Mouse (Mus musculus) layer of hippocampus, postnatal 14 days (tissue): Measurements from ENCODE around the gene Dolk. TPM values are rescaled to one million over a fixed set of nuclear protein-coding genes. Genes with fewer than 3 reads are reported as not detected.

ENCODE experiments used
- DNase-seq, 2 experiments: peaks; one replicate each; pipeline ENCODE4 v3.0.0; 2021 to 2022; ENCODE audit warnings: low spot score in 2 of 2, mixed read lengths in 1 of 2
- long read RNA-seq, 2 experiments: library from polyadenylated mRNA; stranded (forward); transcript quantifications; one replicate each; pipeline ENCODE4 v2.0.0; 2021
- total RNA-seq, 2 experiments: library from RNA; stranded (reverse); gene quantifications; 2 replicates each; pipeline ENCODE4 v1.2.3; 2021

The Dolk gene
- total RNA-seq, result 10 to 100 TPM; 24.4 TPM
- long read RNA-seq, experiment 1, transcript Dolk-201 (1 exons, 2,104 nt), result major isoform, 30 of 30 reads
- long read RNA-seq, experiment 1, partial matches to known transcripts, result 0 of 30 reads
- long read RNA-seq, experiment 1, other reads (novel, unspliced or antisense), result 0 of 30 reads
- long read RNA-seq, experiment 2, transcript Dolk-201 (1 exons, 2,104 nt), result major isoform, 56 of 56 reads
- long read RNA-seq, experiment 2, partial matches to known transcripts, result 0 of 56 reads
- long read RNA-seq, experiment 2, other reads (novel, unspliced or antisense), result 0 of 56 reads

- DNase-seq, result peak; percentile 94 to 96
Observed at GRCm38 (mm10) chr2:30286192-30287026, at the start of gene Dolk, which contains the start of gene Nup188. Gene Dolk, minus strand, starts transcription at chr2:30286334. Gene Nup188, plus strand, starts transcription at chr2:30286397.

GRCm38 (mm10) chr2:30335324-30335723, 49.2 kb upstream of the Dolk start:
- no peak for DNase-seq

DNA sequence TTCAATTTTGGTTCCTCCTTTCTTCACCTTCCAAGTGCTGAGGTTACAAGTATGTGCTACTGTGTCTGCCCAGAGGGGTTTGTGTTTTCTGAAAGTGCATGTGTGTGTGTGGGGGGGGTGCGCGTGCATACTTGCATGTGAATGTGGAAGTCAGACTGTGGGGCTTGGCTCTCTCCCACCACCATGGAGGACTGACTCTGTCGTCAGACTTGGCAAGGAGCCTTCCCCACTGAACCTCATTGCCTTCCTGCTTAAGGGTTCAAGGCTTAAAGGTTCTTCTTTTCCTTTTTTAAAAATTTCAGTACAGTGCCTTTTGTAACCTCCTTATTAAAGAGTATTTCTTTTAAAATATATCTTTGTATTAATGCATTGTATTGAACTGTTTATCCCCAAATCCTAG, 42.7 kb upstream of the Dolk start:
- no peak for DNase-seq

- DNase-seq, result no peak
Observed at GRCm38 (mm10) chr2:30327276-30327675, 41.1 kb upstream of the Dolk start.

DNA sequence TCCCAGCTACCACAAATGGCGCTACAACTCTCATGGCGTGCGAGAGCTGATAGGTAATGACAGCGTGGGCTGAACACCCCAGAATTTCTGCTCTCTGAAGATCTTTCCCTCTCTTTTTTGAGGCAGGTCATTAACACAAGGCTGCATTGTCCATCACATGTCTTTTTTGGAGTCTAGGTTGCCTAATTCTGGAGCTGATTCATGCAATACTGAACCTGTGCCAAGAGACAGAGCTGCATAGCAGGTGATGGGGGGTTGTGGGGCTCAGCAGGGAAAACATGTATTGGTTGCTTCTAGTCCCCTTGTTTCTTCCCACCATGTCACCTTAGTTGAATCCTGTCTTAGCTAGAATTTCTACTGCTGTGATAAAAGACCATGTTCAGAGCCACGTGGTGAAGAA, 39.2 kb upstream of the Dolk start:
- DNase-seq, result no peak

GRCm38 (mm10) chr2:30323111-30323510, 37.0 kb upstream of the Dolk start:
- no peak for DNase-seq

- DNase-seq, result no peak
Observed at GRCm38 (mm10) chr2:30319260-30319659, 33.1 kb upstream of the Dolk start.

- no peak for DNase-seq
Observed at GRCm38 (mm10) chr2:30316955-30317354, 30.8 kb upstream of the Dolk start.

- DNase-seq, result no peak
Observed at GRCm38 (mm10) chr2:30316136-30316535, 30.0 kb upstream of the Dolk start.

DNA sequence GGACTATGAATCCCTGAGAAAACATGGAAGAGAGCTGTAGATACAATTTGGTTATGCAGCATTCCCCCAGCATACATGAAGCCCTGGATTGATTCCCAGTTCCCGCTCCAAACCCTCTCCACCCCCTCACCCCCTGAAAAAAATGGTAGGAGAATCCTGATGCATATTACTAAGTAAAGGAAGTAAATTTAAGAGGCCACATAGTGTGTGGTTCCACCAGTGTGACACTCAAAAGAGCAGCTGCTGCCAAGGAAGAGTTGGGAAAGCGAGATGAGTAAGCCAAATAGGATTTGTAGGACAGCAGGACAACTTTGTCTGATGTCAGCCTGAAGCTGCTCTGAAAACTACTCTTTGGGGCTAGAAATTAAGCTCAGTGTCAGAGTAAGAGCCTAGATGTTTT, 25.3 kb upstream of the Dolk start:
- no peak for DNase-seq

DNA sequence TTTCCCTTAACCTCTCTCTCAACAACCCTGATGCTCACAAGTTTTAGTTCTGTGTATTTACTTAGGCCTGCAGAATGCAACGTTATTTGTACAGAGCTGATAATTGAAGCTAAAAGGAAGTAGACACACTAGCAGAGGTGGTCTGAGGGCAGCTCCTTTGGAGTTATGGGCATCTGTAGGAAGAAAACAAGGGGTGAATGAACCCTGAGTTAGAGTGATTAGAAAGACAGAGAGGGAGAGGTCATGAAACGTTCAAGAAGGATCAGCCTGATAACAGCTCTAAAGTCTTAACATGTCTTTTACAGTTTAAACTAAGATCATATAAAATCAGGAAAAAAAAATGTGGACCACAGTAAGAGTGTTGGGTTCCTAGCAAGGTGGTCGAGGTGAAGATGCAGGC, 23.2 kb upstream of the Dolk start:
- no peak for DNase-seq

GRCm38 (mm10) chr2:30306087-30306486, 20.0 kb upstream of the Dolk start:
- no peak for DNase-seq

- DNase-seq, result no peak
Observed at GRCm38 (mm10) chr2:30299966-30300365, 13.8 kb upstream of the Dolk start.

GRCm38 (mm10) chr2:30299525-30299924, 13.4 kb upstream of the Dolk start:
- no peak for DNase-seq

GRCm38 (mm10) chr2:30287027-30287373, 866 bp upstream of the Dolk start:
- no peak for DNase-seq

DNA sequence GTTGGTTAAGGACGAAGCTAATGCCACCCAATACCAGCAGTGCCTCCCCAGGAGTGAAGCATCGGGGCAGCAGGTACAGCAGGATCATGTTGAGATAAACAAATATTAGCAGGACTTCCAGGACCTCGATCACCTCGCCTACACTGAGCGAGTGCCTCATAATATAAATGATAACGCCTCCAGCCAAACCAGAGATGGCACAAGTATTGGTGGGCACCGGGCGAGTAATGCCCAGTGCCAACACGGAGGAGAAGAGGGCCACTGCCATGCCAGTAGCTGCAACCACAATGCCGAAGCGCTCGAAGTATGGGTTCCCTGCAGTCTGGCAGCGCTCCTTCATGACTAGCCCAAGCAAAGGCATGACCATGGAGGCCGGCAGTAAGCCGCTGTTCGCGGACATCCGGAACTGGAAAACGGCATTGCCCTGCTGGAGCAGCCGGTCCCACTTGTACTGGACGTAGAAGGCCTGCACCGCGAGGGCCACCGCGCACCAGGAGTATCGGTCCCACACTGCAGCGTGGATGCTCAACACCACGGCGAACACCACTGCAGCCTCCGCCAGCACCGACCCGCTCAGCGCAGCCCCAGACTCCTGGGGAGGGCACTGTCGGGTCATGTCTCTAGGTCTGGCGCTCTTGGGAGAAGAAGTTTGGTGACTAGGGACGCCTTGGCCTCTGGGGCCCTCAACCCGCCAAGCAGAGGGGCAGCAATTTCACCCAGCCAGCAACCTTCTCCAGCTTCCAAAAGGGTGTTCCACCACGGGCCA, 535 bp downstream of the Dolk start:
- no peak for DNase-seq

GRCm38 (mm10) chr2:30285004-30285403, 1.1 kb downstream of the Dolk start:
- no peak for DNase-seq

GRCm38 (mm10) chr2:30283193-30283592, 2.9 kb downstream of the Dolk start:
- no peak for DNase-seq

GRCm38 (mm10) chr2:30281651-30282050, 4.5 kb downstream of the Dolk start:
- DNase-seq, result no peak

GRCm38 (mm10) chr2:30280743-30281142, 5.4 kb downstream of the Dolk start, which contains the start of gene Gm28038:
Gene Gm28038, plus strand, starts transcription at chr2:30281043.
- no peak for DNase-seq

DNA sequence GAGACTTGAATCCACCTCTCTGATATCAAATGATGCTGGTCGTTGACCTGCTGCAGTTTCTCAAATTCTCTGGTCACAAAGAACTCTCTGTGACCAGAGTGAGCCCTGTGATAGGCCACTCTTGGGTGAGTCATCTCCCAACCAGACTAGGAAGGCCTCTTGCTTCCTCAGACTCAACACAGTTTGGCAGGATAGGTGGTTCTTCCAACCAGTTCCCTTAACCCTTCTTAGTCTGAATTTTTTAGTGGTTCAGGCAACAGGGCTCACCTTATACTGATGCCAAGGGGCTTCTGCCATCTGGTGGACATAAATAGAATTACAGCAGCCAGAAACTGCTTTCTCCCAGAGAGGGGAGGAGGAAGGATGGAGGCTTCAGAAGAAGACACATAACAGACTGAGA, 16.0 kb downstream of the Dolk start:
- peak; percentile 73 to 83 for DNase-seq
